28 mouse cellular contexts compared by ENCODE assay signal in the genomic region with DNA sequence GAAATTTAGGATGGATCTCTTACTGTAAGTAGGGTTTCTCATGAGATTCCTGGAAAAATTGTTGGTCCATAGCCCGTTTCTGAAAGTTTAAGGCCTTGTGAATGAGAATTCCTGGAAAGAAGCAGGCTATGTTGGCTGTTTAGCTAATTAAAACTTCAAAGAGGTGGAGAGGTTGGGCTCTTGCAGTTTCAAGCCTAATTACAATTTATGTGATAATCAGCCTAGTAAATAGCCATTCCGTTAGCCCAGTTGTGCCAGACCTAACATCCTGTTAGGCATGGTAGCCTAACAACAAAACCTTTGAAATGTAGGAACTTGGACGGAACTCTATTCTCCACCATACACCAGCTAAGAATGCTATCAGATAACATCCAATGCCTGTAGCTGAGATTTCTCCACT.
DNase-seq lines count a peak whose midpoint lies in the region; ATAC-seq and TF ChIP-seq lines count a peak whose summit lies in the region.
"Had no signal": no experiment of that assay in that cellular context is flagged by ENCODE, and none has a peak within 500 bp of the region (broad histone marks: within the 10 kb centered on the region; RNA-seq: fewer than 3 reads in every experiment).

No protein-coding gene starts in this region.

- no peak overlapping the region for H3K4me3 ChIP-seq in forebrain, embryonic 14.5 days (ENCODE audit: low read depth, low read length)
- no peak overlapping the region for H3K4me3 ChIP-seq in forebrain, embryonic 15.5 days
- H3K4me3 ChIP-seq in kidney, embryonic 15.5 days (replicated peaks) = no peak overlapping the region
- no peak overlapping the region for H3K4me3 ChIP-seq in embryonic fibroblast, embryonic 13.5 days (ENCODE audit: insufficient read depth, low read length)
- H3K4me3 ChIP-seq: heart, embryonic 13.5 days; lung, embryonic 15.5 days; midbrain, embryonic 10.5 days; midbrain, embryonic 15.5 days; neural tube, embryonic 15.5 days; stomach, embryonic 15.5 days had no signal

- no peaks in the 10 kb centered on the region for H3K36me3 ChIP-seq in forebrain, embryonic 14.5 days (ENCODE audit: control insufficient read depth, insufficient read depth, low read length)
- no peaks in the 10 kb centered on the region for H3K36me3 ChIP-seq in forebrain, embryonic 15.5 days
- no peaks in the 10 kb centered on the region for H3K36me3 ChIP-seq in kidney, embryonic 15.5 days
- H3K36me3 ChIP-seq: G1E; heart, embryonic 13.5 days; lung, embryonic 15.5 days; midbrain, embryonic 10.5 days; midbrain, embryonic 15.5 days; neural tube, embryonic 15.5 days; stomach, embryonic 15.5 days had no signal

- 10% methylated on average over 3 of the region's 3 CpGs for WGBS in forebrain, embryonic 14.5 days
- WGBS in forebrain, embryonic 15.5 days = 23% methylated on average over 3 of the region's 3 CpGs
- 30% methylated on average over 3 of the region's 3 CpGs for WGBS in kidney, embryonic 15.5 days

- H3K4me2 ChIP-seq in forebrain, embryonic 14.5 days (ENCODE audit: low read length) = no peak overlapping the region
- no peak overlapping the region for H3K4me2 ChIP-seq in forebrain, embryonic 15.5 days (replicated peaks)
- H3K4me2 ChIP-seq in kidney, embryonic 15.5 days = no peak overlapping the region
- H3K4me2 ChIP-seq: heart, embryonic 13.5 days; hindbrain, embryonic 14.5 days; lung, embryonic 15.5 days; midbrain, embryonic 15.5 days; neural tube, embryonic 15.5 days; stomach, embryonic 15.5 days had no signal

- no peak for TF ChIP-seq POLR2A in embryonic fibroblast, embryonic 13.5 days (IDR thresholded peaks at IDR 0.05; ENCODE audit: low read depth, low read length)

- H3K27ac ChIP-seq in forebrain, embryonic 14.5 days (ENCODE audit: low read depth, low read length) = no peak overlapping the region
- no peak overlapping the region for H3K27ac ChIP-seq in forebrain, embryonic 15.5 days (replicated peaks)
- H3K27ac ChIP-seq in kidney, embryonic 15.5 days = peak overlapping the region; percentile 49; the same call in 1 of the 2 replicates
- peak overlapping the region; percentile 41; the same call in 1 of the 2 replicates for H3K27ac ChIP-seq in embryonic fibroblast, embryonic 13.5 days (ENCODE audit: insufficient read depth, low read length)
- H3K27ac ChIP-seq: heart, embryonic 13.5 days; hindbrain, embryonic 14.5 days; lung, embryonic 15.5 days; midbrain, embryonic 10.5 days; midbrain, embryonic 15.5 days; neural tube, embryonic 15.5 days had no signal

- no peak overlapping the region for H3K9ac ChIP-seq in forebrain, embryonic 14.5 days (ENCODE audit: low read length)
- H3K9ac ChIP-seq in forebrain, embryonic 15.5 days (replicated peaks) = no peak overlapping the region
- no peak overlapping the region for H3K9ac ChIP-seq in kidney, embryonic 15.5 days
- H3K9ac ChIP-seq: heart, embryonic 13.5 days; hindbrain, embryonic 14.5 days; lung, embryonic 15.5 days; midbrain, embryonic 15.5 days; neural tube, embryonic 15.5 days; stomach, embryonic 15.5 days had no signal

- H3K9me3 ChIP-seq in forebrain, embryonic 14.5 days (replicated peaks; ENCODE audit: control insufficient read depth, low read length) = no peaks in the 10 kb centered on the region
- no peaks in the 10 kb centered on the region for H3K9me3 ChIP-seq in forebrain, embryonic 15.5 days
- no peaks in the 10 kb centered on the region for H3K9me3 ChIP-seq in kidney, embryonic 15.5 days (replicated peaks)
- H3K9me3 ChIP-seq: G1E; lung, embryonic 15.5 days; midbrain, embryonic 15.5 days; stomach, embryonic 15.5 days had no signal

- DNase-seq in forebrain, embryonic 14.5 days (ENCODE audit: low spot score) = peak; percentile 69
- DNase-seq in kidney, postnatal 36 days = no peak
- no peak for DNase-seq in right cerebral cortex, postnatal 25 days
- DNase-seq in left cerebral cortex, adult 8-10 months (ENCODE audit: low spot score in 2 of 2) = no peak
- DNase-seq: adrenal gland, postnatal 14 days; cerebellum, adult 11 months; cerebellum, adult 9-10 months; cerebellum, postnatal 36 days; gastrocnemius, postnatal 25 days; heart, postnatal 10 days; kidney, adult 11 months; kidney, postnatal 4 days; retina, postnatal 1 day; right cerebral cortex, postnatal 14 days; thymus, postnatal 14 days had no signal

- no peak for TF ChIP-seq CTCF in embryonic fibroblast, embryonic 13.5 days (IDR thresholded peaks at IDR 0.05; ENCODE audit: borderline replicate concordance, insufficient read depth, low read length)

- peak; percentile 23; the same call in 1 of the 2 replicates for ATAC-seq in forebrain, embryonic 14.5 days
- ATAC-seq in forebrain, embryonic 15.5 days (replicated peaks) = no peak
- ATAC-seq in kidney, embryonic 15.5 days (replicated peaks; ENCODE audit: low FRiP score) = no peak
- ATAC-seq: inflammation-experienced regulatory T-cells, adult 6 months; midbrain, embryonic 15.5 days; Patski had no signal

- H3K27me3 ChIP-seq in forebrain, embryonic 14.5 days (replicated peaks; ENCODE audit: control insufficient read depth, insufficient read depth, low read length) = no peaks in the 10 kb centered on the region
- no peaks in the 10 kb centered on the region for H3K27me3 ChIP-seq in forebrain, embryonic 15.5 days
- no peaks in the 10 kb centered on the region for H3K27me3 ChIP-seq in kidney, embryonic 15.5 days
- H3K27me3 ChIP-seq: heart, embryonic 13.5 days; lung, embryonic 15.5 days; midbrain, embryonic 15.5 days; neural tube, embryonic 15.5 days; Patski; stomach, embryonic 15.5 days had no signal

- H3K4me1 ChIP-seq in forebrain, embryonic 14.5 days (ENCODE audit: control insufficient read depth, insufficient read depth, low read length) = no peaks in the 10 kb centered on the region; the same call in 1 of the 2 replicates
- no peaks in the 10 kb centered on the region for H3K4me1 ChIP-seq in forebrain, embryonic 15.5 days
- peaks cover 20% of the 10 kb centered on the region for H3K4me1 ChIP-seq in kidney, embryonic 15.5 days
- peaks cover 6% of the 10 kb centered on the region; the same call in 1 of the 2 replicates for H3K4me1 ChIP-seq in embryonic fibroblast, embryonic 13.5 days (ENCODE audit: control insufficient read depth, insufficient read depth, low read length)
- H3K4me1 ChIP-seq: lung, embryonic 15.5 days; midbrain, embryonic 15.5 days; neural tube, embryonic 15.5 days; stomach, embryonic 15.5 days had no signal

Comparison
In these comparisons a context has a peak if more than half of its experiments do, and no peak if none do; other contexts are left out.
1. H3K27ac ChIP-seq: peak in kidney, embryonic 15.5 days (single experiment) and embryonic fibroblast, embryonic 13.5 days (single experiment); none in forebrain, embryonic 14.5 days (single experiment) and forebrain, embryonic 15.5 days (single experiment).